Mouse (Mus musculus) kidney, embryonic 14.5 days (tissue): ENCODE measurements around the gene Mybpc3. TPM values are rescaled to one million over a fixed set of nuclear protein-coding genes. Genes with fewer than 3 reads are reported as not detected.

Experiments used
- ATAC-seq: fragments of 200-750 bp; cut with Nextera tagmentation; 2 replicates; pipeline ENCODE4 v1.8.0; 2017; ENCODE audit warnings: moderate number of reproducible peaks, mild to moderate bottlenecking, moderate TSS enrichment, moderate library complexity; ENCODE audit not compliant: low FRiP score, low TSS enrichment
- H3K27ac ChIP-seq: fragments of 300-500 bp; sonication (generic); 2 replicates; pipeline ENCODE4 v1.5.1; 2014; ENCODE audit warnings: low read depth, mild to moderate bottlenecking, low read length, moderate library complexity, mixed read lengths
- H3K27me3 ChIP-seq: fragments of 300-500 bp; sonication (generic); 2 replicates; pipeline ENCODE4 v1.6.1; 2014; ENCODE audit warnings: mild to moderate bottlenecking, low read length; ENCODE audit not compliant: control insufficient read depth, insufficient read depth
- H3K36me3 ChIP-seq: fragments of 300-500 bp; sonication (generic); 2 replicates; pipeline ENCODE4 v1.6.1; 2014; ENCODE audit warnings: low read length, mixed read lengths; ENCODE audit not compliant: control insufficient read depth, insufficient read depth
- H3K4me1 ChIP-seq: fragments of 300-500 bp; sonication (generic); 2 replicates; pipeline ENCODE4 v1.6.1; 2014; ENCODE audit warnings: low read length, mixed read lengths; ENCODE audit not compliant: control insufficient read depth, insufficient read depth
- H3K4me2 ChIP-seq: fragments of 300-500 bp; sonication (generic); replicated peaks from 2 replicates; pipeline ENCODE4 v1.6.1; 2014; ENCODE audit warnings: low read depth, mild to moderate bottlenecking, low read length
- H3K4me3 ChIP-seq: fragments of 300-500 bp; sonication (generic); 2 replicates; pipeline ENCODE4 v1.5.1; 2014; ENCODE audit warnings: mild to moderate bottlenecking, low read length
- H3K9ac ChIP-seq: fragments of 300-500 bp; sonication (generic); 2 replicates; pipeline ENCODE4 v1.6.1; 2014; ENCODE audit warnings: low read depth, mild to moderate bottlenecking, low read length, moderate library complexity
- H3K9me3 ChIP-seq: fragments of 300-500 bp; sonication (generic); 2 replicates; pipeline ENCODE4 v1.6.1; 2016; ENCODE audit warnings: low read length; ENCODE audit not compliant: control insufficient read depth
- WGBS: fragments of 180-500 bp; shearing (Covaris S2); extraction: QIAGEN DNeasy Blood & Tissue Kit; methylation state at CpG from one replicate; pipeline ENCODE4 v1.1.7; 2014; 5-methylcytosine and 5-hydroxymethylcytosine counted together
- polyA plus RNA-seq: library from polyadenylated mRNA; unstranded; fragments of >200 nt; fragmentation: Nextera tagmentation; extraction: Ambion mirVana; gene quantifications from 2 replicates; pipeline ENCODE4 v1.2.1, GENCODE M21; 2014

Mybpc3 gene
- polyA plus RNA-seq, 1 experiment from 2014 or later, result not detected

- Histone ChIP-seq H3K4me1 (no peaks in the 10 kb centered on the region), H3K27me3 (no peaks in the 10 kb centered on the region), H3K4me3 (no peak overlapping the region), H3K9ac (no peak overlapping the region), H3K9me3 (no peaks in the 10 kb centered on the region), H3K36me3 (no peaks in the 10 kb centered on the region), H3K4me2 (no peak overlapping the region), H3K27ac (no peak overlapping the region)
- 81% methylated on average over 6 of the region's 6 CpGs for WGBS
- ATAC-seq, result no peak
Measured at GRCm38 (mm10) chr2:91123521-91123920, 5.6 kb downstream of the Mybpc3 start.

GRCm38 (mm10) chr2:91125101-91125500 is 7.2 kb downstream of the Mybpc3 start:
- Histone ChIP-seq H3K4me2 (no peak overlapping the region), H3K27me3 (no peaks in the 10 kb centered on the region), H3K4me3 (no peak overlapping the region), H3K4me1 (no peaks in the 10 kb centered on the region), H3K27ac (no peak overlapping the region), H3K36me3 (no peaks in the 10 kb centered on the region), H3K9ac (no peak overlapping the region), H3K9me3 (no peaks in the 10 kb centered on the region)
- ATAC-seq, result no peak
- WGBS, result 84% methylated on average over 10 of the region's 10 CpGs

- Histone ChIP-seq H3K9ac (no peak overlapping the region), H3K9me3 (no peaks in the 10 kb centered on the region), H3K27me3 (no peaks in the 10 kb centered on the region), H3K4me3 (no peak overlapping the region), H3K36me3 (no peaks in the 10 kb centered on the region), H3K4me1 (no peaks in the 10 kb centered on the region), H3K4me2 (no peak overlapping the region), H3K27ac (no peak overlapping the region)
- no peak for ATAC-seq
- 85% methylated on average over 5 of the region's 5 CpGs for WGBS
Measured at GRCm38 (mm10) chr2:91128761-91129160, 10.8 kb downstream of the Mybpc3 start.

GRCm38 (mm10) chr2:91130126-91130525 is 12.2 kb downstream of the Mybpc3 start:
- H3K36me3 ChIP-seq, result no peaks in the 10 kb centered on the region
- WGBS, result 88% methylated on average over 6 of the region's 6 CpGs
- H3K9ac ChIP-seq, result no peak overlapping the region
- no peak overlapping the region for H3K4me3 ChIP-seq
- H3K27ac ChIP-seq, result no peak overlapping the region
- no peaks in the 10 kb centered on the region for H3K27me3 ChIP-seq
- H3K4me2 ChIP-seq, result no peak overlapping the region
- no peak for ATAC-seq
- H3K4me1 ChIP-seq, result no peaks in the 10 kb centered on the region
- no peaks in the 10 kb centered on the region for H3K9me3 ChIP-seq

- no peak overlapping the region for H3K27ac ChIP-seq
- 89% methylated on average over 15 of the region's 15 CpGs for WGBS
- H3K4me3 ChIP-seq, result no peak overlapping the region
- H3K4me2 ChIP-seq, result no peak overlapping the region
- H3K36me3 ChIP-seq, result no peaks in the 10 kb centered on the region
- H3K4me1 ChIP-seq, result no peaks in the 10 kb centered on the region
- no peak overlapping the region for H3K9ac ChIP-seq
- H3K9me3 ChIP-seq, result no peaks in the 10 kb centered on the region
- no peak for ATAC-seq
- H3K27me3 ChIP-seq, result no peaks in the 10 kb centered on the region
Measured at GRCm38 (mm10) chr2:91131251-91131650, 13.3 kb downstream of the Mybpc3 start.

GRCm38 (mm10) chr2:91132035-91132434 is 14.1 kb downstream of the Mybpc3 start:
- Histone ChIP-seq H3K4me1 (no peaks in the 10 kb centered on the region), H3K4me3 (no peak overlapping the region), H3K9me3 (no peaks in the 10 kb centered on the region), H3K27ac (no peak overlapping the region), H3K36me3 (no peaks in the 10 kb centered on the region), H3K27me3 (no peaks in the 10 kb centered on the region), H3K9ac (no peak overlapping the region), H3K4me2 (no peak overlapping the region)
- no peak for ATAC-seq
- 80% methylated on average over 3 of the region's 3 CpGs for WGBS

- 79% methylated on average over 11 of the region's 11 CpGs for WGBS
Measured at GRCm38 (mm10) chr2:91136513-91137412, 18.8 kb downstream of the Mybpc3 start.

GRCm38 (mm10) chr2:91137481-91137880 is 19.5 kb downstream of the Mybpc3 start:
- Histone ChIP-seq H3K4me3 (no peak overlapping the region), H3K9me3 (no peaks in the 10 kb centered on the region), H3K4me2 (no peak overlapping the region), H3K4me1 (0 out of 2 replicates have a peak, but pooled peaks cover 3% of the 10 kb centered on the region), H3K36me3 (peaks cover 3% of the 10 kb centered on the region; the same call in 1 of the 2 replicates), H3K27me3 (no peaks in the 10 kb centered on the region), H3K27ac (no peak overlapping the region), H3K9ac (no peak overlapping the region)
- 87% methylated on average over 6 of the region's 6 CpGs for WGBS
- no peak for ATAC-seq

More at GRCm38 (mm10) chr2:91136513-91137412, 18.8 kb downstream of the Mybpc3 start:
- peaks cover 3% of the 10 kb centered on the region; the same call in 1 of the 2 replicates for H3K36me3 ChIP-seq
- H3K4me3 ChIP-seq, result no peak overlapping the region
- no peak for ATAC-seq
- no peaks in the 10 kb centered on the region for H3K9me3 ChIP-seq
- H3K4me2 ChIP-seq, result no peak overlapping the region
- H3K9ac ChIP-seq, result no peak overlapping the region
- H3K27me3 ChIP-seq, result no peaks in the 10 kb centered on the region
- 0 out of 2 replicates have a peak, but pooled peaks cover 3% of the 10 kb centered on the region for H3K4me1 ChIP-seq
- no peak overlapping the region for H3K27ac ChIP-seq

- Histone ChIP-seq H3K36me3 (peaks cover 3% of the 10 kb centered on the region; the same call in 1 of the 2 replicates), H3K9me3 (no peaks in the 10 kb centered on the region), H3K4me3 (no peak overlapping the region), H3K27ac (no peak overlapping the region), H3K4me1 (0 out of 2 replicates have a peak, but pooled peaks cover 3% of the 10 kb centered on the region), H3K4me2 (no peak overlapping the region), H3K9ac (no peak overlapping the region), H3K27me3 (no peaks in the 10 kb centered on the region)
- WGBS, result 65% methylated on average over 5 of the region's 5 CpGs
- no peak for ATAC-seq
Measured at GRCm38 (mm10) chr2:91139311-91139710, 21.4 kb downstream of the Mybpc3 start.
